Comparison of ENCODE assay signal across 21 mouse cellular contexts in genomic region chr3:126629040-126629439, GRCm38 (mm10). TPM values are rescaled to one million over a fixed set of nuclear protein-coding genes. Genes with fewer than 3 reads are reported as not detected.
DNase-seq lines count a peak whose midpoint lies in the region; ATAC-seq and TF ChIP-seq lines count a peak whose summit lies in the region.
"Had no signal": no experiment of that assay in that cellular context is flagged by ENCODE, and none has a peak within 500 bp of the region (broad histone marks: within the 10 kb centered on the region; RNA-seq: fewer than 3 reads in every experiment).

No protein-coding gene starts in this region.

- no peaks in the 10 kb centered on the region for H3K9me3 ChIP-seq in heart, embryonic 13.5 days
- H3K9me3 ChIP-seq in lung, embryonic 16.5 days (ENCODE audit: control insufficient read depth, low read length): no peaks in the 10 kb centered on the region
- no peaks in the 10 kb centered on the region for H3K9me3 ChIP-seq in embryonic facial prominence, embryonic 10.5 days
- H3K9me3 ChIP-seq: forebrain, embryonic 15.5 days; limb, embryonic 12.5 days; liver, embryonic 15.5 days had no signal

- H3K4me1 ChIP-seq in heart, embryonic 13.5 days: peaks cover 77% of the 10 kb centered on the region
- peaks cover 29% of the 10 kb centered on the region for H3K4me1 ChIP-seq in lung, embryonic 16.5 days (replicated peaks; ENCODE audit: control insufficient read depth, insufficient read depth, low read length)
- peaks cover 22% of the 10 kb centered on the region for H3K4me1 ChIP-seq in lung, adult 2 months (ENCODE audit: control insufficient read depth, insufficient read depth, low read length)
- peaks cover 34% of the 10 kb centered on the region for H3K4me1 ChIP-seq in bone marrow macrophage, adult 2 months (ENCODE audit: control insufficient read depth, insufficient read depth, low read length)
- H3K4me1 ChIP-seq in embryonic facial prominence, embryonic 10.5 days: peaks cover 3% of the 10 kb centered on the region; the same call in 1 of the 2 replicates
- H3K4me1 ChIP-seq: forebrain, embryonic 15.5 days; limb, embryonic 12.5 days; liver, embryonic 15.5 days had no signal

- 60% methylated on average over 2 of the region's 2 CpGs for WGBS in heart, embryonic 13.5 days
- WGBS in lung, embryonic 16.5 days: 43% methylated on average over 2 of the region's 2 CpGs
- WGBS in lung, adult 2 months: 71% methylated on average over 2 of the region's 2 CpGs
- 79% methylated on average over 2 of the region's 2 CpGs for WGBS in embryonic facial prominence, embryonic 10.5 days

- H3K4me2 ChIP-seq in heart, embryonic 13.5 days: peak overlapping the region; percentile 4; the same call in 1 of the 2 replicates
- H3K4me2 ChIP-seq in lung, embryonic 16.5 days (ENCODE audit: low read depth, low read length): no peak overlapping the region
- H3K4me2 ChIP-seq: forebrain, embryonic 15.5 days; limb, embryonic 12.5 days; liver, embryonic 15.5 days had no signal

- H3K27me3 ChIP-seq in heart, embryonic 13.5 days (replicated peaks): no peaks in the 10 kb centered on the region
- H3K27me3 ChIP-seq in lung, embryonic 16.5 days (ENCODE audit: control insufficient read depth, insufficient read depth, low read depth, low read length): no peaks in the 10 kb centered on the region
- no peaks in the 10 kb centered on the region for H3K27me3 ChIP-seq in embryonic facial prominence, embryonic 10.5 days (replicated peaks; ENCODE audit: low read depth, poor library complexity, severe bottlenecking)
- H3K27me3 ChIP-seq: forebrain, embryonic 15.5 days; limb, embryonic 12.5 days; liver, embryonic 15.5 days had no signal

- DNase-seq in heart, postnatal 4 days: no peak
- DNase-seq in lung, adult 2 months: no peak
- peak; percentile 45 for DNase-seq in lung, postnatal 36 days
- DNase-seq in embryonic facial prominence, embryonic 10.5 days (ENCODE audit: low spot score): no peak
- DNase-seq: adrenal gland, adult 2 months; cerebellum, adult 11 months; cerebellum, postnatal 25 days; kidney, adult 18-20 months; kidney, postnatal 25 days; layer of hippocampus, adult 9-11 months; right cerebral cortex, adult 18-20 months; thymus, adult 18-20 months had no signal

- no peaks in the 10 kb centered on the region for H3K36me3 ChIP-seq in heart, embryonic 13.5 days
- H3K36me3 ChIP-seq in lung, embryonic 16.5 days (ENCODE audit: control insufficient read depth, insufficient read depth, low read length): no peaks in the 10 kb centered on the region
- H3K36me3 ChIP-seq in embryonic facial prominence, embryonic 10.5 days (replicated peaks): no peaks in the 10 kb centered on the region
- H3K36me3 ChIP-seq: forebrain, embryonic 15.5 days; G1E; limb, embryonic 12.5 days; liver, embryonic 15.5 days had no signal

- H3K4me3 ChIP-seq in heart, embryonic 13.5 days: no peak overlapping the region
- no peak overlapping the region for H3K4me3 ChIP-seq in lung, embryonic 16.5 days (ENCODE audit: low read length)
- no peak overlapping the region for H3K4me3 ChIP-seq in lung, adult 2 months (replicated peaks; ENCODE audit: extremely low read depth, low read depth, low read length)
- no peak overlapping the region for H3K4me3 ChIP-seq in bone marrow macrophage, adult 2 months (ENCODE audit: insufficient read depth, low read length)
- H3K4me3 ChIP-seq in embryonic facial prominence, embryonic 10.5 days: no peak overlapping the region
- H3K4me3 ChIP-seq: erythroblast, embryonic 14.5 days; forebrain, embryonic 15.5 days; limb, embryonic 12.5 days; liver, embryonic 15.5 days had no signal

- H3K27ac ChIP-seq in heart, embryonic 13.5 days (replicated peaks): peak overlapping the region; percentile 79
- H3K27ac ChIP-seq in lung, embryonic 16.5 days (ENCODE audit: low read length): peak overlapping the region; percentile 37
- H3K27ac ChIP-seq in bone marrow macrophage, adult 2 months (ENCODE audit: insufficient read depth, low read depth, low read length): peak overlapping the region; percentile 94
- no peak overlapping the region for H3K27ac ChIP-seq in embryonic facial prominence, embryonic 10.5 days (replicated peaks)
- H3K27ac ChIP-seq: forebrain, embryonic 15.5 days; limb, embryonic 12.5 days; liver, embryonic 15.5 days had no signal

- ATAC-seq in heart, embryonic 13.5 days (ENCODE audit: extremely low read depth, insufficient number of reproducible peaks, low FRiP score, low TSS enrichment): no peak
- peak; percentile 66 for ATAC-seq in lung, embryonic 16.5 days (ENCODE audit: low read depth)
- ATAC-seq: forebrain, embryonic 15.5 days; hindbrain, embryonic 16.5 days had no signal

- no peak for TF ChIP-seq CTCF in lung, adult 2 months (IDR thresholded peaks at IDR 0.05; ENCODE audit: insufficient read depth, low read length)
- TF ChIP-seq CTCF in bone marrow macrophage, adult 2 months (IDR thresholded peaks at IDR 0.05; ENCODE audit: low read depth, low read length): no peak

- no peak for TF ChIP-seq POLR2A in lung, adult 2 months (IDR thresholded peaks at IDR 0.05; ENCODE audit: borderline replicate concordance, extremely low read depth, low read depth, low read length)
- no peak for TF ChIP-seq POLR2A in bone marrow macrophage, adult 2 months (IDR thresholded peaks at IDR 0.05; ENCODE audit: borderline replicate concordance, low read depth, low read length)

- H3K9ac ChIP-seq in heart, embryonic 13.5 days: no peak overlapping the region
- no peak overlapping the region for H3K9ac ChIP-seq in lung, embryonic 16.5 days (ENCODE audit: low read length)
- H3K9ac ChIP-seq: forebrain, embryonic 15.5 days; limb, embryonic 12.5 days; liver, embryonic 15.5 days had no signal

RNA-seq across cellular contexts. Expression of gene Camk2d, which starts 32.9 kb away (rescaled TPM):
- polyA plus RNA-seq in heart, embryonic 13.5 days (2015; fragmentation: Nextera tagmentation; extraction: Ambion mirVana): 87.4 and 97.6 TPM in 2 replicates
- 100 to 1,000 TPM; 208 to 210 TPM for total RNA-seq in heart, postnatal 4 days (2021)
- polyA plus RNA-seq in lung, embryonic 16.5 days (2015; fragmentation: Nextera tagmentation; extraction: Ambion mirVana): 34.3 and 35.0 TPM in 2 replicates
- 56.8 and 61.4 TPM in 2 replicates for polyA plus RNA-seq in lung, adult 2 months (2012; rRNA removed)
- polyA plus RNA-seq in bone marrow macrophage, adult 2 months (2012; ENCODE audit: insufficient read depth, insufficient read length, missing spikeins): 40.0 and 59.0 TPM in 2 replicates
- 12.3 and 13.7 TPM in 2 replicates for polyA plus RNA-seq in embryonic facial prominence, embryonic 10.5 days (2016; fragmentation: Nextera tagmentation; extraction: Ambion mirVana)
- polyA plus RNA-seq: erythroblast, embryonic 14.5 days; G1E had no signal
